In the genomic region with DNA sequence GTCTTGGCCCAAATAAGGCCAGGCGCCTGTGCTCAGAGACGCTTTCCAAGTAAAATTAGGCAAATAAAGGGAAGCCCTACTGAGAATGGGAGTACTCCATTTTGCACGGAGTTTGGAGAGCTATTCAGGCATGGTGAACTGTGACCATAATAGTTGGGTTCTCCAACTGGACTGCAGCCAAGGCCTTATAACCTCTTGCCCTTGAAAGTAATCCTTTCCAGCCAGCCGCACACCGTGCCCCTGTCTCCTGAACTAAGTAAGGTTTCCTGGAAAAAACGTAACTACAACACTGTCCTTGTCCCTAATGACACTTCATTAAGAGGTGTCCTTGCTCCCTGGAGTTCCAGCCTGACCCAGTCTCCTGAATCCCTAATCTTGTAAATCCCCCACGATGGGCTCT, we compare ENCODE assay signal across 13 mouse cellular contexts. TPM values are rescaled to one million over a fixed set of nuclear protein-coding genes. Genes with fewer than 3 reads are reported as not detected.
DNase-seq lines count a peak whose midpoint lies in the region; ATAC-seq and TF ChIP-seq lines count a peak whose summit lies in the region.
"Had no signal": no experiment of that assay in that cellular context is flagged by ENCODE, and none has a peak within 500 bp of the region (broad histone marks: within the 10 kb centered on the region; RNA-seq: fewer than 3 reads in every experiment).

No protein-coding gene starts in this region.

- peak; percentile 42; the same call in 1 of the 2 replicates for ATAC-seq in kidney, postnatal 0 days (replicated peaks; ENCODE audit: low FRiP score, low read depth)
- no peak for ATAC-seq in activated CD4-positive, CD25-positive, alpha-beta regulatory T cell, adult 4 months

- peak overlapping the region; percentile 19; the same call in 1 of the 2 replicates for H3K27ac ChIP-seq in kidney, postnatal 0 days
- H3K27ac ChIP-seq: embryonic facial prominence, embryonic 10.5 days had no signal

- WGBS in kidney, postnatal 0 days = 18% methylated on average over 7 of the region's 7 CpGs

- no peak overlapping the region for H3K4me2 ChIP-seq in kidney, postnatal 0 days (ENCODE audit: low read length)

- DNase-seq in adrenal gland, postnatal 14 days = peak; percentile 60
- DNase-seq in adrenal gland, postnatal 4 days (ENCODE audit: low spot score in 2 of 2) = no peak
- DNase-seq in testis, postnatal 10 days (ENCODE audit: low spot score) = peak; percentile 55
- no peak for DNase-seq in testis, postnatal 14 days (ENCODE audit: low spot score)
- peak; percentile 50 for DNase-seq in kidney, postnatal 0 days (ENCODE audit: low spot score)
- DNase-seq in retina, postnatal 1 day = no peak
- no peak for DNase-seq in gastrocnemius, adult 18-20 months (ENCODE audit: low spot score)
- DNase-seq: cerebellum, postnatal 14 days; lung, adult 18-20 months had no signal

- H3K9ac ChIP-seq in kidney, postnatal 0 days (ENCODE audit: low read depth, low read length) = no peak overlapping the region

- no peak overlapping the region for H3K4me3 ChIP-seq in kidney, postnatal 0 days (replicated peaks; ENCODE audit: low read depth, low read length)
- H3K4me3 ChIP-seq: embryonic facial prominence, embryonic 10.5 days had no signal

- TF ChIP-seq CTCF in kidney, postnatal 0 days (IDR thresholded peaks at IDR 0.05; ENCODE audit: low read depth) = no peak

- no peaks in the 10 kb centered on the region for H3K36me3 ChIP-seq in kidney, postnatal 0 days (ENCODE audit: insufficient read depth, low read length)
- H3K36me3 ChIP-seq: embryonic facial prominence, embryonic 10.5 days had no signal

- no peaks in the 10 kb centered on the region for H3K4me1 ChIP-seq in kidney, postnatal 0 days (replicated peaks; ENCODE audit: insufficient read depth, low read length)

- no peaks in the 10 kb centered on the region for H3K9me3 ChIP-seq in kidney, postnatal 0 days (replicated peaks; ENCODE audit: low read length)
- H3K9me3 ChIP-seq: embryonic facial prominence, embryonic 10.5 days had no signal

- no peaks in the 10 kb centered on the region for H3K27me3 ChIP-seq in kidney, postnatal 0 days (ENCODE audit: insufficient read depth, low read length)

RNA-seq across cellular contexts. Expression of a gene that starts 19.4 kb away (rescaled TPM):
- total RNA-seq in adrenal gland, postnatal 14 days (2021) = 383 and 441 TPM in 2 replicates
- 100 to 1,000 TPM; 590 to 658 TPM for total RNA-seq in adrenal gland, postnatal 4 days (2021)
- polyA plus RNA-seq in kidney, postnatal 0 days (2015; fragmentation: Nextera tagmentation; extraction: Ambion mirVana) = 659 and 670 TPM in 2 replicates
- 10 to 100 TPM; 83.3 to 89.2 TPM for total RNA-seq in gastrocnemius, adult 18-20 months (2021)
- polyA plus RNA-seq in activated CD4-positive, CD25-positive, alpha-beta regulatory T cell, adult 4 months (2017; shearing (Covaris generic)) = 100 to 1,000 TPM; 438 to 465 TPM

RNA-seq across cellular contexts. Expression of a gene that starts 42.6 kb away (rescaled TPM):
- 3.0 and 59.5 TPM in 2 replicates for total RNA-seq in adrenal gland, postnatal 14 days (2021)
- total RNA-seq in adrenal gland, postnatal 4 days (2021) = 10 to 100 TPM in 1 of 2 experiments, 1 to 10 TPM in 1; 2.1 to 33.7 TPM
- 1.7 and 4.0 TPM in 2 replicates for polyA plus RNA-seq in kidney, postnatal 0 days (2015; fragmentation: Nextera tagmentation; extraction: Ambion mirVana)
- under 1 TPM in 1 of 2 experiments, not detected in 1; 0.21 TPM for total RNA-seq in gastrocnemius, adult 18-20 months (2021)
- 1 to 10 TPM in 1 of 2 experiments, under 1 TPM in 1; 0.52 to 1.4 TPM for polyA plus RNA-seq in activated CD4-positive, CD25-positive, alpha-beta regulatory T cell, adult 4 months (2017; shearing (Covaris generic))
- total RNA-seq: heart, adult 8-10 months; left cerebral cortex, postnatal 10 days had no signal

Comparison
In these comparisons a context has a peak if more than half of its experiments do, and no peak if none do; other contexts are left out.
1. DNase-seq: peak in adrenal gland, postnatal 14 days (single experiment), testis, postnatal 10 days (single experiment) and kidney, postnatal 0 days (single experiment); none in adrenal gland, postnatal 4 days (0 of 2), testis, postnatal 14 days (single experiment), retina, postnatal 1 day (single experiment) and gastrocnemius, adult 18-20 months (single experiment).